Mouse (Mus musculus) thymus, adult 2 months (tissue): ENCODE measurements around the gene Cdc20. TPM values are rescaled to one million over a fixed set of nuclear protein-coding genes. Genes with fewer than 3 reads are reported as not detected.

Experiments used
- DNase-seq: peaks from one replicate; pipeline ENCODE4 v3.0.0; 2021
- H3K27ac ChIP-seq: fragments of 200-500 bp; 2 replicates; pipeline ENCODE4 v1.5.1; 2012; ENCODE audit warnings: low read length, control low read depth; ENCODE audit not compliant: control insufficient read depth, insufficient read depth
- H3K27me3 ChIP-seq: fragments of 200-500 bp; 2 replicates; pipeline ENCODE4 v1.6.1; 2012; ENCODE audit warnings: mild to moderate bottlenecking, low read length, moderate library complexity, mixed read lengths; ENCODE audit not compliant: control insufficient read depth, insufficient read depth
- H3K36me3 ChIP-seq: fragments of 200-500 bp; 2 replicates; pipeline ENCODE4 v1.6.1; 2012; ENCODE audit warnings: mild to moderate bottlenecking, low read length, moderate library complexity; ENCODE audit not compliant: control insufficient read depth, insufficient read depth
- H3K4me1 ChIP-seq: fragments of 200-500 bp; replicated peaks from 2 replicates; pipeline ENCODE4 v1.6.1; 2012; ENCODE audit warnings: low read length; ENCODE audit not compliant: control insufficient read depth, insufficient read depth
- H3K4me3 ChIP-seq: fragments of 200-500 bp; 2 replicates; pipeline ENCODE4 v1.5.1; 2012; ENCODE audit warnings: mild to moderate bottlenecking, low read length, control low read depth, moderate library complexity; ENCODE audit not compliant: control insufficient read depth, insufficient read depth
- CTCF ChIP-seq: fragments of 200-500 bp; IDR thresholded peaks from 2 replicates; pipeline ENCODE4 v1.5.1; 2012; ENCODE audit warnings: mild to moderate bottlenecking, control low read depth, low read length, moderate library complexity, borderline replicate concordance; ENCODE audit not compliant: control insufficient read depth, poor library complexity, insufficient read depth; ENCODE audit errors: extremely low read depth
- POLR2A ChIP-seq: fragments of 200-500 bp; IDR thresholded peaks from 2 replicates; pipeline ENCODE4 v1.6.1; 2012; ENCODE audit warnings: mild to moderate bottlenecking, low read length, control low read depth, moderate library complexity; ENCODE audit not compliant: control insufficient read depth, poor library complexity, insufficient read depth; ENCODE audit errors: extremely low read depth
- WGBS: fragments of 180-500 bp; shearing (Covaris S2); methylation state at CpG from one replicate; pipeline ENCODE4 v1.1.7; 2018; 5-methylcytosine and 5-hydroxymethylcytosine counted together
- polyA plus RNA-seq: library from polyadenylated mRNA; depleted of rRNA; stranded (reverse); fragments of >200 nt; gene quantifications from 2 replicates; pipeline ENCODE4 v1.2.3, GENCODE M21; 2012

Gene Cdc20
- polyA plus RNA-seq, 1 experiment, result 152 TPM

DNA sequence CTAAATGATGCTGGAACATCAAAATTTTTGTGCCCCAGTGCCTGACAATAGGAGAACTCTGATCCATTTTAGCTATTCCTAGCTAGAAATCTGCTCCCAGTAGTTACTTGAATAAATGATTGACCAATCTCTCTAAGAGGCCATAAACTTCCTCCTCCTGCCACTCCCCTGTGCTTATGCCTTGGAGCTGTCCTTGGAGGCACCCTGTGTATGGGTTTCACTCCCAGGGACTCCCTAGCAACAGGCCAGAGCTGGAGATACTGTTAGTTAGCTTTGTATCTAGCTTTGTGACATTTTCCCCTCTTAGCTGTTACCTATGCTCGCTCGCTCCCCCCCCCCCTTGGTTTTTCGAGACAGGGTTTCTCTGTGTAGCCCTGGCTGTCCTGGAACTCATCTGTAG, 15.8 kb downstream of the Cdc20 start:
- Histone ChIP-seq H3K27me3 (no peaks in the 10 kb centered on the region), H3K36me3 (peaks cover 17% of the 10 kb centered on the region), H3K4me1 (no peaks in the 10 kb centered on the region), H3K4me3 (no peak overlapping the region), H3K27ac (no peak overlapping the region)
- TF ChIP-seq POLR2A (no peak), CTCF (no peak)
- WGBS, result 100% methylated on average over 3 of the region's 3 CpGs
- DNase-seq, result no peak

DNA sequence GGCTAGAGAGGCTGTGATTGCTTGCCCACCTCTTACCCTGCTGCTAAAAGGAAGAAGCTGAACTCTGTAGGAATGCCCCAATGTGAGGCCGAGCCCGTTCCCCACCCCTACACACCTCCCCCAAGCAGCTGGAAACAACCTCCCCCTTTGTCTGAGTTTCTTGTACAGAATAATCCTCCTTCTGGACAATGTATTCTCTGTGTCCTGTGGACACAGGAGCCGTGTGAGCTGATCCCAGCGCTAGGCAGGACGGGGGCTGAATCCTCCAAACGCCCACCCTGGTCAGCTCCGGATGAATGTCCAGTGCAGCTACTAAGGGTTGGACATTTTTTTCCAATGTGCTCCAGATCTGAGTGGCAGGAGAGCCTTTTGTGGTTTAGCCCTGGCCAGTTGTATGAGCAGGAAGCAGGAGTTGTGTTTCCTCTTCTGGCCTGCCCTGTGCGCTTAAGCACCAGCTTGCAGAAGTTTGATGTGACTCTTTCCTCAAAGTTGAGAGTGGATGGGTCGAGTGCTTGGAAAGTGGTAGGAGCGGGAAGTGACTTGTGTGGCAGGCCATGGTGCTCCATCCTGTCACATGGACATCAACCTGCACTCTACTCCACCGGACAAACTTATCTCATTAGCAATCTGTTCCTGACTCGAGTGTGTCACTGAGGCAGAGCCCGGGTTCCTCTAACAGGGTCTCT, 19.9 kb downstream of the Cdc20 start:
- no peak overlapping the region for H3K4me3 ChIP-seq

DNA sequence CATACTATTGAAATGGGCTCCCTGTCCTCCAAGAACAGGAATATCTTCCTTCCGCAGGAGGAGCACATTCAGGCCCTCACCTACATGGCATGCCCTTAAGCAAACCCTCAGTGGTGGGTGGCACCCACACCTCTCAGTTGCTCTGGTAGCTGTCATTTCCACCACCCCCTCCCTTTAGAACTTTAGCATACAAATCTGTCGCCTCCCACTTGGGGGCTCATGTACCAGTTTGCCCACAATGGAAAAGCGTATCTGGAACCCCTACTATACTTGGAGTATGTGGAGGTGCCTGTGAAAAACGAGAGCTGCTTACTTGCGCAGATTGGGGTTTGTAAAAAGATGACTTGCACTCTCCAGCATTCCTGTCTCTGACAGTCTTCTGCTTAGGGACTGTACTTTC, 20.8 kb downstream of the Cdc20 start:
- H3K27me3 ChIP-seq, result no peaks in the 10 kb centered on the region
- TF ChIP-seq CTCF (no peak), POLR2A (no peak)
- DNase-seq, result no peak
- no peaks in the 10 kb centered on the region for H3K4me1 ChIP-seq
- H3K27ac ChIP-seq, result no peak overlapping the region
- WGBS, result 98% methylated on average over 5 of the region's 5 CpGs
- peaks cover 54% of the 10 kb centered on the region for H3K36me3 ChIP-seq
- no peak overlapping the region for H3K4me3 ChIP-seq

More for the DNA sequence above, 19.9 kb downstream of the Cdc20 start:
- no peak for DNase-seq
- peaks cover 50% of the 10 kb centered on the region for H3K36me3 ChIP-seq
- no peaks in the 10 kb centered on the region for H3K27me3 ChIP-seq
- TF ChIP-seq POLR2A (no peak), CTCF (no peak)
- H3K4me1 ChIP-seq, result no peaks in the 10 kb centered on the region
- WGBS, result 94% methylated on average over 13 of the region's 13 CpGs
- H3K27ac ChIP-seq, result no peak overlapping the region

DNA sequence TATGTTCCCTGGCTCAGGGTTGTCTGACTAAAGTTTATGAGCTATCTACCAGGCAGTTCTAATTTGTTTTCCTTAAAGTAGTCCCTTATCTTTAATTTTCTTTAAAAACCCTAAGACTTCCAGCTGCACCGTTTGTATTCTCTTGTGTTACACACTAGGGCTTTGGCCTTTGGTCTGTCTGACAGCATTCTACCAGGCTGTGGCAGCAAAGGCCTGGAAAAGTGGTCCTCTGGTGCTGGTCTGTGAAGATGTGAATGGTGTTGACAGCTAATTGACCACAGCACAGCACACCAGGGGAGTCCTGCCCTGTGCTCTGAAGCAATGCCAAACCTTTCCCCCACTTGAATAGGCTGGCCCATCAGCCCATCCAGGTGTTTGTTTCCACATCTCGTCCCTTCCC, 21.4 kb downstream of the Cdc20 start:
- no peak overlapping the region for H3K27ac ChIP-seq
- TF ChIP-seq CTCF, result no peak
- TF ChIP-seq POLR2A, result no peak
- peaks cover 53% of the 10 kb centered on the region for H3K36me3 ChIP-seq
- H3K27me3 ChIP-seq, result no peaks in the 10 kb centered on the region
- H3K4me1 ChIP-seq, result no peaks in the 10 kb centered on the region
- H3K4me3 ChIP-seq, result no peak overlapping the region
- WGBS, result 90% methylated on average over 2 of the region's 2 CpGs
- no peak for DNase-seq

DNA sequence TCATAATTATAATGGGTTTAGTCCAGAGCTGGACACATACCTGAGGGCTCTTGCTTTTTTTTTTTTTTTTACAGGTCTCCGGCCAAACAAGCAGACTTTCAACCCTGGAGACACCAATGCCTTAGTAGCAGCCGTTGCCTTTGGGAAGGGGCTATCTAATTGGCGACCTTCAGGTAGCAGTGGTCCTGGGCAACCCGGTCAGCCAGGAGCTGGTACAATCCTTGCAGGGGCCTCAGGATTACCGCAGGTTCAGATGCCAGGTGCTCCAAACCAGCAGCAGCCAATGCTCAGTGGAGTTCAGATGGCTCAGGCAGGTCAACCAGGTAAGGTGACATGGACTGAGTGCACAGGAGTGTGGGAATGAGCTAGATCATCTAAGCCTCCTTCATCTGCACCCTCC, 23.6 kb downstream of the Cdc20 start:
- 95% methylated on average over 5 of the region's 5 CpGs for WGBS
- Histone ChIP-seq H3K36me3 (peaks cover 51% of the 10 kb centered on the region), H3K4me1 (peaks cover 3% of the 10 kb centered on the region), H3K27ac (no peak overlapping the region), H3K4me3 (no peak overlapping the region), H3K27me3 (no peaks in the 10 kb centered on the region)
- TF ChIP-seq CTCF (no peak), POLR2A (no peak)
- DNase-seq, result no peak

DNA sequence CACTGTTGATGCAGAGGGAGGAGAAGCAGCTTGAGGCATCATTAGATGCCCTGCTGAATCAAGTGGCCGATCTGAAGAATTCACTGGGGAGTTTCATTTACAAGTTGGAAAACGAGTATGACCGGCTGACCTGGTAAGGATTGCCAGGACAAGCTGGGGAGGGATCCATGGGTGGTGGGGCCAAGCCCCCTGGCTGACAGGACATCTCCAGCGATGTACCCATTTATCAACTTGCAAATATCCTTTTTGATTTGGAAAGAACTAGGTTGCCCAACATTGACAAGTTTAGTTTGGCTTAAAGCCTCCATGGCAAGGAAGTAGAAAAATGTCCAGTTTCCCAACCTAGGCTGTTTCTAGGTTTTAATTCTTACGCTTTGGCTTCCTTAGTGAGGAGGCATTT, 26.3 kb downstream of the Cdc20 start:
- DNase-seq, result no peak
- peaks cover 32% of the 10 kb centered on the region for H3K36me3 ChIP-seq
- no peaks in the 10 kb centered on the region for H3K27me3 ChIP-seq
- no peak overlapping the region for H3K4me3 ChIP-seq
- H3K27ac ChIP-seq, result no peak overlapping the region
- H3K4me1 ChIP-seq, result peaks cover 5% of the 10 kb centered on the region
- 91% methylated on average over 5 of the region's 5 CpGs for WGBS
- no peak for TF ChIP-seq CTCF
- no peak for TF ChIP-seq POLR2A
